Mouse (Mus musculus): ENCODE results near the gene Gm16451.
"Not testable (repeated sequence)": the region's sequence is repeated elsewhere in the genome, so short reads cannot be mapped to it uniquely, and the experiment has no call there.

Gene Gm16451

GRCm38 (mm10) chr7:22118145-22118544 lies at the start of gene Gm16451:
Gm16451 (minus strand) TSS chr7:22118245.
- DNase-seq: not testable (repeated sequence)

GRCm38 (mm10) chr7:22163935-22164334 lies 45.9 kb upstream of the Gm16451 start, which contains the start of gene Vmn1r142:
Vmn1r142 (minus strand) TSS chr7:22164035.
- not testable (repeated sequence) for DNase-seq

- not testable (repeated sequence) for DNase-seq
Observed at GRCm38 (mm10) chr7:22134641-22135040, 16.6 kb upstream of the Gm16451 start, which contains the start of gene Gm10666. Gm10666 (minus strand) TSS chr7:22134741.

GRCm38 (mm10) chr7:22068757-22069156 lies 49.3 kb downstream of the Gm16451 start, which contains the start of gene Vmn1r139:
Vmn1r139 (plus strand) TSS chr7:22069057.
- not testable (repeated sequence) for DNase-seq

All from cerebellum, adult 9-11 months (tissue).